Mouse (Mus musculus) T-helper 2 cell (primary cell): ENCODE measurements at regions not wholly inside any gene's neighbourhood (a gene's known extent, or its start where the extent isn't known, plus 50 kb on each side); places are given as distances from the start of the nearest gene placed in this dataset.

Experiments
- in situ Hi-C: fragments of 300-600 bp; cut with MboI, MseI; formaldehyde crosslinking; loops from one replicate; pipeline ENCODE4 v1.15.1; 2025; ENCODE audit warnings: high pct_unique_total_duplicates

GRCm38 (mm10) chr9:94386190-94386589, 151.7 kb downstream of the 1190002N15Rik start:
- in situ Hi-C loops: no loop called here

GRCm38 (mm10) chr9:94382293-94382692, 155.6 kb downstream of the 1190002N15Rik start:
- in situ Hi-C loops: no loop called here

- in situ Hi-C loops: no loop called here
These were observed 159.0 kb downstream of the 1190002N15Rik start for GRCm38 (mm10) chr9:94378835-94379234.

GRCm38 (mm10) chr9:94378291-94378690, 159.6 kb downstream of the 1190002N15Rik start:
- in situ Hi-C loops: no loop called here

GRCm38 (mm10) chr9:94377346-94378039, 160.4 kb downstream of the 1190002N15Rik start:
- in situ Hi-C loops: no loop called here

- in situ Hi-C loops: no loop called here
These were observed 166.9 kb downstream of the 1190002N15Rik start for GRCm38 (mm10) chr9:94370976-94371375.

- in situ Hi-C loops: no loop called here
These were observed 169.5 kb downstream of the 1190002N15Rik start for GRCm38 (mm10) chr9:94368231-94368936.

GRCm38 (mm10) chr9:94361877-94362697, 175.8 kb downstream of the 1190002N15Rik start:
- in situ Hi-C loops: no loop called here

GRCm38 (mm10) chr9:94361011-94361410, 176.9 kb downstream of the 1190002N15Rik start:
- in situ Hi-C loops: no loop called here

GRCm38 (mm10) chr9:94358150-94358549, 179.7 kb downstream of the 1190002N15Rik start:
- in situ Hi-C loops: no loop called here

GRCm38 (mm10) chr9:94342011-94342410, 195.9 kb downstream of the 1190002N15Rik start:
- in situ Hi-C loops: no loop called here

- in situ Hi-C loops: no loop called here
These were observed 196.3 kb downstream of the 1190002N15Rik start for GRCm38 (mm10) chr9:94341531-94341930.

- in situ Hi-C loops: no loop called here
These were observed 204.4 kb downstream of the 1190002N15Rik start for GRCm38 (mm10) chr9:94333450-94333849.

GRCm38 (mm10) chr9:94323011-94323410, 214.9 kb downstream of the 1190002N15Rik start:
- in situ Hi-C loops: no loop called here

- in situ Hi-C loops: no loop called here
These were observed 235.3 kb downstream of the 1190002N15Rik start for GRCm38 (mm10) chr9:94302575-94302974.

GRCm38 (mm10) chr9:94301896-94302295, 236.0 kb downstream of the 1190002N15Rik start:
- in situ Hi-C loops: no loop called here

GRCm38 (mm10) chr9:94295431-94295830, 242.4 kb downstream of the 1190002N15Rik start:
- in situ Hi-C loops: no loop called here

GRCm38 (mm10) chr9:94292147-94292546, 245.7 kb downstream of the 1190002N15Rik start:
- in situ Hi-C loops: no loop called here

GRCm38 (mm10) chr9:94289546-94289945, 248.3 kb downstream of the 1190002N15Rik start:
- in situ Hi-C loops: no loop called here

- in situ Hi-C loops: no loop called here
These were observed 250.3 kb downstream of the 1190002N15Rik start for GRCm38 (mm10) chr9:94287559-94287958.

GRCm38 (mm10) chr9:94278657-94279585, 259.0 kb downstream of the 1190002N15Rik start:
- in situ Hi-C loops: no loop called here
